Mouse (Mus musculus) cortical plate, adult 2 months (tissue): ENCODE data around the gene Lrrc4b.

ENCODE experiments used
- CTCF ChIP-seq: fragments of 200-500 bp; IDR thresholded peaks from 2 replicates; pipeline ENCODE4 v1.5.1; 2011; ENCODE audit warnings: mild to moderate bottlenecking, control low read depth, low read length; ENCODE audit not compliant: insufficient read depth; ENCODE audit errors: extremely low read depth
- POLR2A ChIP-seq: fragments of 200-500 bp; IDR thresholded peaks from 2 replicates; pipeline ENCODE4 v1.6.1; 2011; ENCODE audit warnings: mild to moderate bottlenecking, low read length, control low read depth; ENCODE audit not compliant: insufficient read depth; ENCODE audit errors: extremely low read depth

- TF ChIP-seq POLR2A: peak; percentile 94
- TF ChIP-seq CTCF: no peak
Observed at GRCm38 (mm10) chr7:44467811-44468411, 39.1 kb downstream of the Lrrc4b start, which contains the start of gene Josd2.
